Mouse (Mus musculus): ENCODE data around the gene Rab43.

GRCm38 (mm10) chr6:87835695-87836094 lies 23.7 kb upstream of the Rab43 start, which contains the start of gene Gm45140:
- TF ChIP-seq POLR2A (IDR thresholded peaks at IDR 0.05; ENCODE audit: low read depth, low read length) = no peak
- TF ChIP-seq CTCF (conservative IDR thresholded peaks at IDR 0.05; ENCODE audit: insufficient read depth, insufficient read length, low read depth, low read length) = no peak
